Mouse (Mus musculus): ENCODE results near the gene Rsad2. TPM values are rescaled to one million over a fixed set of nuclear protein-coding genes. Genes with fewer than 3 reads are reported as not detected.

Gene Rsad2
- polyA plus RNA-seq, 1 experiment from 2014 or later, result 1.1 TPM

Other genes starting within 250 kb of the Rsad2 start
- gene Rnf144a, start 41.2 kb downstream of the Rsad2 start, polyA plus RNA-seq (2015; fragmentation: Nextera tagmentation; extraction: Ambion mirVana), result 17.5 and 20.1 TPM in 2 replicates
- 4.6 and 5.6 TPM in 2 replicates for gene Cmpk2, start 12.8 kb upstream of the Rsad2 start, polyA plus RNA-seq (2015; fragmentation: Nextera tagmentation; extraction: Ambion mirVana)